Mouse (Mus musculus) cerebellum, adult 2 months (tissue): Measurements from ENCODE around the gene Mob2. TPM values are rescaled to one million over a fixed set of nuclear protein-coding genes. Genes with fewer than 3 reads are reported as not detected.

Experiments
- DNase-seq, 2 experiments: peaks; one replicate each; pipeline ENCODE4 v3.0.0; 2021
- H3K27ac ChIP-seq: fragments of 200-500 bp; 2 replicates; pipeline ENCODE4 v1.5.1; 2012; ENCODE audit warnings: low read length, control low read depth, inconsistent platforms; ENCODE audit not compliant: insufficient read depth
- H3K27me3 ChIP-seq: fragments of 200-500 bp; 2 replicates; pipeline ENCODE4 v1.6.1; 2012; ENCODE audit warnings: inconsistent platforms, mild to moderate bottlenecking, low read length, moderate library complexity; ENCODE audit not compliant: control insufficient read depth, insufficient read depth
- H3K4me1 ChIP-seq: fragments of 200-500 bp; 2 replicates; pipeline ENCODE4 v1.6.1; 2011; ENCODE audit warnings: low read length; ENCODE audit not compliant: control insufficient read depth, insufficient read depth
- H3K4me3 ChIP-seq: fragments of 200-500 bp; replicated peaks from 2 replicates; pipeline ENCODE3; 2011; ENCODE audit warnings: mild to moderate bottlenecking, low read depth, low read length, control low read depth; ENCODE audit not compliant: insufficient read depth
- CTCF ChIP-seq: fragments of 200-500 bp; IDR thresholded peaks from 2 replicates; pipeline ENCODE4 v1.5.1; 2011; ENCODE audit warnings: low read depth, mild to moderate bottlenecking, control low read depth, low read length, moderate library complexity, borderline replicate concordance; ENCODE audit not compliant: insufficient read depth
- POLR2A ChIP-seq: fragments of 200-500 bp; IDR thresholded peaks from 2 replicates; pipeline ENCODE4 v1.6.1; 2011; ENCODE audit warnings: low read length, control low read depth, borderline replicate concordance; ENCODE audit not compliant: insufficient read depth
- WGBS: fragments of 180-500 bp; shearing (Covaris S2); methylation state at CpG from one replicate; pipeline ENCODE4 v1.1.7; 2018; 5-methylcytosine and 5-hydroxymethylcytosine counted together
- polyA plus RNA-seq: library from polyadenylated mRNA; depleted of rRNA; stranded (reverse); fragments of >200 nt; gene quantifications from 2 replicates; pipeline ENCODE4 v1.2.3, GENCODE M21; 2012

The Mob2 gene
- polyA plus RNA-seq, 1 experiment = 73.4 TPM

DNA sequence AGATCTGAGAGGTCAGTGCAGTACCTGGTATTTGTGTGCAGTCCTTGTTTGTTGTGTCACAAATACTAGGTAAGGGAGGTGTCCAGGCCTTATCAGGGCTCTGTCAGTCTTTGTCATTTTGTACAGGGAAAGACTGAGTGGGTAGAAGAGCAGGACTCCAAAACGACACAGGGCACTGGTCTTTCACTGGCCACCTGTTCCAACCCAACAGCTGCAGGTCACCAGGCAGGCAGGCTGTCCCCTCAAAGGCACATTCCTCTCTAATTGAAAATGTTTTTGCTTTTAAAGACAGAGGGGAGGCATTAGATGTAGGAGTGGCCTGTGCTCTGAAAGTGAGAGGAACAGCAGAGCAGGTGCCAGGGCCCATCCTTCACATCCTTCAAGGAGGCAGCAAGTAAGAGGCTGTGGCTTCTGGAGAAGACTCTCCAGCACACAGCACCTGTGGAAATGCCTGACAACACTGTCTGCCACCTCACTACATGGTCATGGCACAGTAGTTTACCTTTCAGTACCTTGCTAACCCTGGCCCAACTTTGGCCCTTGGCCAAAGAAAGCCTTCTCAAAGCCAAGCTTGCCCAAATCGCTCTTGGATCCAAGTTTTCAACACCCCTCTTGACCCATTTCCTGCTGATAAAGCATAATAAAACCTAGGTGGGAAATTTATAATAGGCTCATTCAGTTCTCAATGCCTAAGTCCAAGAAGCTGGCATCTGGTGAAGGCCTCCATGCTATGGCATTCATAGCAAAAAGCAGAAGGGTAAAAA, 25.6 kb downstream of the Mob2 start:
- DNase-seq = no peak
- Histone ChIP-seq H3K4me1 (peaks cover 38% of the 10 kb centered on the region), H3K27ac (no peak overlapping the region), H3K4me3 (no peak overlapping the region), H3K27me3 (no peaks in the 10 kb centered on the region)
- TF ChIP-seq CTCF (no peak), POLR2A (no peak)
- WGBS = 19% methylated on average over 2 of the region's 2 CpGs

DNA sequence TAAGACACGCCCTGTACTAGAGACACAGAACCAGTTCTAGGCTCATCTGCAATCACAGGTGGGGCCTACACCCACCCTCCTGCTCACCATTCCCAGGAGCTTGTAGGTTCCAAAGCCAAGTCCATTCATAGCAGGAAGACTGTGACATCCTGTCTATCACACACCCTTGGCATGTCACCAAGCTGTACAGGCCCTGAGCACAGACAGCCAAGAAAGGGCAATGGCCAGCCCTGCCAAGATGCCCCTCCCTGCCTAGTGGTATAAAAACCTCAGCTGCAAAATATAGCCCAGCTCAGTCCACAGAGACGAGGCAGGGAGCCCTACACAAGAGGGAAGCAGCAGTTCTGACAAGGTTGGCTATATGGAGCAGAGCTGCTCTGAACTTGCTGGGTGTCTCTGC, 26.7 kb downstream of the Mob2 start:
- TF ChIP-seq CTCF (no peak), POLR2A (no peak)
- Histone ChIP-seq H3K27ac (peak overlapping the region; percentile 34; the same call in 1 of the 2 replicates), H3K4me1 (peaks cover 38% of the 10 kb centered on the region), H3K27me3 (no peaks in the 10 kb centered on the region), H3K4me3 (no peak overlapping the region)
- peak; percentile 62 to 76 for DNase-seq
- 15% methylated on average over 2 of the region's 2 CpGs for WGBS

DNA sequence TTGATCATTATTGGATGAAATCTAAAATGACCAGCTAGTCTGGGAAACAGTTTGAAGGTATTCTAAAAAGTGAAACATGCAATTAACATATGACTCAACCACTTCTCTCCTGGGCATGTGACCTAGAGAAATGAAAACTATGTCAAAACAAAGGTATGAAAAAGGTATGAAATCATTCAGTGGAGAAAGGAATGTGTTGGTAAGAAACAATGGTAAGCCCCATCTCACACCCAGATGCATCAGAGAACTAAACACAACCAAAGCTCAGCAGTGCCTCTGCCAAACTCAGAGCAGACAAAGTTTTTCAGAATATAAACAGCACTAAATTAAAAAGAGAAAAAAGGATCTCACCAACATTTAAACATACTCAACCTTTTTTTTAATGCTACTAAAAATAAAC, 30.8 kb downstream of the Mob2 start:
- no peaks in the 10 kb centered on the region for H3K27me3 ChIP-seq
- peaks cover 36% of the 10 kb centered on the region for H3K4me1 ChIP-seq
- TF ChIP-seq CTCF (no peak), POLR2A (no peak)
- no peak overlapping the region for H3K27ac ChIP-seq
- no peak overlapping the region for H3K4me3 ChIP-seq
- DNase-seq = no peak

DNA sequence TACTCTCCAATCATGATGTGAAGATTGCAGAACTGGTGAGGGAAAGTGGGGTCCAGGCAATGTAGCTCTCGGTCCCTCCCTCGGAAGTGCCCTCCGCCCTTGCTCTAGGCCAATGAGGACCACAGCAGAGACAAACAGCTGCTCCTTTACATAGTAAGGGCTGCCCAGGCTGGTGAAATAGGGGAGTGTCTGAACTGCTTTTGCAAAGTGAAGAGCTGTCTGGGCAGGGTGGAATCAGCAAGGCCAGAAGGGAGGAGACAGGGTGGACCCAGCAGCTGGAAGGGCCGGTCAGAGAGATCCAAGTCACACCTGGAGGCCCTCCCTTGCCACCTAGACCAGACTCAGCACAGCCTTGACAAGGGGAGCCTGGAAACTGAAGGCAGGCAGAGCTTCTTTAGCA, 34.9 kb downstream of the Mob2 start:
- Histone ChIP-seq H3K4me3 (no peak overlapping the region), H3K27ac (no peak overlapping the region), H3K4me1 (peaks cover 30% of the 10 kb centered on the region), H3K27me3 (no peaks in the 10 kb centered on the region)
- 73% methylated on average over 4 of the region's 4 CpGs for WGBS
- DNase-seq = no peak
- TF ChIP-seq CTCF (no peak), POLR2A (no peak)

DNA sequence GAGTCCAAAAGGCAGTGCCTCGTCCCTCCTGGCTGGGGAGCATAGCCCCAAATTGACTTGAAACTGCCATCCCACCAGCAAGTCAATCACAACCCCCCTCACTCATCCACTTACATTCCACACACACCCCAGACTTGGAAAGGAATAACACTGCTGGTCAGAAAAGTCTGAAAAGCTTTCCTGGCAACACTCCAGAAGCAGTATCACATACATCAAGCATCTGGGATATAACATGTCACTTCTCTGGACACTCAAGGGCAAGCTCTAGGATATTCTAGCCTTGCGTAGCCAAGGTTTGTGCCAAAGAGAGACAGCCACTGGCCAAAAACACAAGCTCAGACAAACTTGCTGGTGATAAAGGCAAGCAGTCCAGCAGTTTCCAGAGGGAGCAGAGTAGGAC, 35.7 kb downstream of the Mob2 start:
- DNase-seq = no peak
- Histone ChIP-seq H3K27ac (no peak overlapping the region), H3K4me1 (peaks cover 36% of the 10 kb centered on the region), H3K4me3 (no peak overlapping the region), H3K27me3 (no peaks in the 10 kb centered on the region)
- 83% methylated on average over 2 of the region's 2 CpGs for WGBS
- TF ChIP-seq CTCF (no peak), POLR2A (no peak)

DNA sequence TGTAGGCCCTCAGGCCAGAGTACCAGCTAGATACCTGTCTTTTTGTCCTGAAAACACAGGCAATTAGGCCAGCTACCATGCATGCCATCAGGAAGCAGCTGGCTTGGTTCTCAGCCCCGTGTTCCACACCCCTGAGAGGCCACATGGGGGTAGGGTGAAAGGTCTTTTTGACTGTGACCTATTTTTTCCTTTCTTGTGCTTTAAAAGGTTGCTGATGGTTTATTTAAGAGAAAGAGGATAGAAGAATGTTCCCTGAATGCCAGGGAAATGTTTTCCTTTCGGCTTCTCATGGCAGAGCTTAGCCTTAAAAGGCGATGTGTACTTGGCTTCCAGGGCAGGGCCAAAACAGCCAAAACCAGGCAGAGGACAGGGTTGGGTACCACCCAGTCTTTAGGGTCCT, 40.0 kb downstream of the Mob2 start:
- peaks cover 36% of the 10 kb centered on the region for H3K4me1 ChIP-seq
- no peak overlapping the region; the same call in 1 of the 2 replicates for H3K27ac ChIP-seq
- no peak overlapping the region for H3K4me3 ChIP-seq
- no peaks in the 10 kb centered on the region for H3K27me3 ChIP-seq
- DNase-seq = no peak
- TF ChIP-seq POLR2A (no peak), CTCF (no peak)
- WGBS = 46% methylated on average over 3 of the region's 3 CpGs

DNA sequence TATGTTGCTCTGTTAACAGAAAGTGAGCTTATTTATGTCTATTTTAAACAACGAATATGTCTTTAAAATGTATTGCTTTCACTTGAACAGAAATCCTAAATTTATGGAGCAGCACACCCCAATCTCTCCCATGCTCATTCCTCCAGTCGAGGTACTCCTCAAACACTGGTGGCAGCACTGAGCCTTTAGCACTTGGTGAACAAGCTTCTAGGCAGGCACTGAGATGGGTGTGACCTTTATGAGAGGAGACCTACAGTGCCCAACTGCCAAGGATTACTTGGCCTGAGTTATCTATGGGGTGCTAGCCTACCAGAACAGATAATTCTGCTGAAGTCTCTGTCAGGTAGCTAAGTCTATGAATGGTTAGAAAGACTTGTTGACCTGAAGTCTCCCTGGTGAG, 41.2 kb downstream of the Mob2 start:
- WGBS = 55% methylated on average over 2 of the region's 2 CpGs
- no peak for DNase-seq
- Histone ChIP-seq H3K4me1 (peaks cover 30% of the 10 kb centered on the region), H3K27ac (no peak overlapping the region), H3K27me3 (no peaks in the 10 kb centered on the region), H3K4me3 (no peak overlapping the region)
- TF ChIP-seq CTCF = peak; percentile 36; the same call in 1 of the 2 replicates
- TF ChIP-seq POLR2A = no peak

DNA sequence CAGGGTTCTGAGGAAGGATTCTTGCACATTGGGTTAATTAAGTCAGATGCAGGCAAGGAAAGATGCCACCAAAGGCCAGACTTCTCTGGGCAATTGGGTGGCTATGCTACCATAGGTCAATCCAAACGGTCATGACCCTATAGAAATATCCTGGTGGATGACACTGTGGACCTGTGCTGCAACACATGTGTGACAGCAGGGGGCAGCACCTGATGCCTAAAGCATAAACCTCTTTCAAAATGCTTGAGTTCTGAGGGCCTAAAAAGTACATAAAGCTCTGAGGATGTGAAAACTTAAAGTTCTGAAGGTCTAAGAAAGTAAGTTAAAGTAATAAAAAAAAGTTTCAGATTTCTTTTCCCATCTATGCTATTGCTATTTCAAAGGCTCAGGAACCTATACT, 44.3 kb downstream of the Mob2 start:
- TF ChIP-seq CTCF (peak; percentile 76), POLR2A (no peak)
- H3K27me3 ChIP-seq = no peaks in the 10 kb centered on the region
- H3K27ac ChIP-seq = no peak overlapping the region
- no peak overlapping the region for H3K4me3 ChIP-seq
- 10% methylated on average over 1 of the region's 1 CpGs for WGBS
- peak; percentile 47 to 54 for DNase-seq
- H3K4me1 ChIP-seq = peaks cover 18% of the 10 kb centered on the region
